Mouse (Mus musculus) limb, embryonic 13.5 days (tissue): Measurements from ENCODE around the gene Tbc1d22a. TPM values are rescaled to one million over a fixed set of nuclear protein-coding genes. Genes with fewer than 3 reads are reported as not detected.
"Not testable (repeated sequence)": the region's sequence is repeated elsewhere in the genome, so short reads cannot be mapped to it uniquely, and the experiment has no call there.

Experiments used
- ATAC-seq: fragments of 200-750 bp; cut with Nextera tagmentation; 2 replicates; pipeline ENCODE4 v1.8.0; 2017; ENCODE audit warnings: low read depth, moderate number of reproducible peaks, moderate TSS enrichment; ENCODE audit not compliant: low FRiP score
- H3K27ac ChIP-seq: fragments of 300-500 bp; sonication (generic); 2 replicates; pipeline ENCODE4 v1.5.1; 2015; ENCODE audit warnings: inconsistent platforms, mild to moderate bottlenecking, moderate library complexity
- H3K27me3 ChIP-seq: fragments of 300-500 bp; sonication (generic); 2 replicates; pipeline ENCODE4 v1.6.1; 2015; ENCODE audit warnings: mild to moderate bottlenecking, inconsistent platforms
- H3K36me3 ChIP-seq: fragments of 300-500 bp; sonication (generic); 2 replicates; pipeline ENCODE4 v1.6.1; 2015; ENCODE audit warnings: inconsistent platforms, mild to moderate bottlenecking, moderate library complexity
- H3K4me1 ChIP-seq: fragments of 300-500 bp; sonication (generic); 2 replicates; pipeline ENCODE4 v1.6.1; 2015; ENCODE audit warnings: inconsistent platforms
- H3K4me2 ChIP-seq: fragments of 300-500 bp; sonication (generic); replicated peaks from 2 replicates; pipeline ENCODE4 v1.6.1; 2015; ENCODE audit warnings: inconsistent platforms, mild to moderate bottlenecking, moderate library complexity
- H3K4me3 ChIP-seq: fragments of 300-500 bp; sonication (generic); 2 replicates; pipeline ENCODE4 v1.5.1; 2015; ENCODE audit warnings: moderate library complexity, mild to moderate bottlenecking, inconsistent platforms
- H3K9ac ChIP-seq: fragments of 300-500 bp; sonication (generic); 2 replicates; pipeline ENCODE4 v1.6.1; 2015; ENCODE audit warnings: mild to moderate bottlenecking, inconsistent platforms
- H3K9me3 ChIP-seq: fragments of 300-500 bp; sonication (generic); 2 replicates; pipeline ENCODE4 v1.6.1; 2016; ENCODE audit warnings: inconsistent platforms
- WGBS: fragments of 180-500 bp; shearing (Covaris S2); methylation state at CpG from one replicate; pipeline ENCODE4 v1.1.7; 2015; 5-methylcytosine and 5-hydroxymethylcytosine counted together
- polyA plus RNA-seq: library from polyadenylated mRNA; unstranded; fragments of >200 nt; fragmentation: Nextera tagmentation; extraction: Ambion mirVana; gene quantifications from 2 replicates; pipeline ENCODE4 v1.2.1, GENCODE M21; 2015

The Tbc1d22a gene
- polyA plus RNA-seq, 1 experiment from 2014 or later = 12.5 TPM

- Histone ChIP-seq H3K36me3 (no peaks in the 10 kb centered on the region), H3K4me2 (no peak overlapping the region), H3K27me3 (no peaks in the 10 kb centered on the region), H3K4me1 (peaks cover 6% of the 10 kb centered on the region; the same call in 1 of the 2 replicates), H3K9ac (no peak overlapping the region), H3K9me3 (no peaks in the 10 kb centered on the region), H3K4me3 (no peak overlapping the region), H3K27ac (no peak overlapping the region)
- WGBS = 76% methylated on average over 5 of the region's 5 CpGs
- ATAC-seq = no peak
These were observed 15.2 kb upstream of the Tbc1d22a start for GRCm38 (mm10) chr15:86199052-86199451.

- no peak overlapping the region for H3K4me3 ChIP-seq
- no peak for ATAC-seq
- no peak overlapping the region for H3K4me2 ChIP-seq
- H3K9ac ChIP-seq = no peak overlapping the region
- no peaks in the 10 kb centered on the region for H3K36me3 ChIP-seq
- WGBS = 65% methylated on average over 4 of the region's 4 CpGs
- H3K9me3 ChIP-seq = no peaks in the 10 kb centered on the region
- H3K4me1 ChIP-seq = peaks cover 6% of the 10 kb centered on the region; the same call in 1 of the 2 replicates
- H3K27me3 ChIP-seq = no peaks in the 10 kb centered on the region
- no peak overlapping the region for H3K27ac ChIP-seq
These were observed 14.8 kb upstream of the Tbc1d22a start for GRCm38 (mm10) chr15:86199482-86199881.

GRCm38 (mm10) chr15:86200169-86200568, 14.1 kb upstream of the Tbc1d22a start:
- Histone ChIP-seq H3K27ac (no peak overlapping the region), H3K9me3 (no peaks in the 10 kb centered on the region), H3K36me3 (no peaks in the 10 kb centered on the region), H3K4me2 (no peak overlapping the region), H3K27me3 (no peaks in the 10 kb centered on the region), H3K4me1 (peaks cover 6% of the 10 kb centered on the region; the same call in 1 of the 2 replicates), H3K9ac (no peak overlapping the region), H3K4me3 (no peak overlapping the region)
- 56% methylated on average over 4 of the region's 4 CpGs for WGBS
- no peak for ATAC-seq

GRCm38 (mm10) chr15:86201095-86201494, 13.2 kb upstream of the Tbc1d22a start:
- H3K36me3 ChIP-seq = no peaks in the 10 kb centered on the region
- H3K4me3 ChIP-seq = no peak overlapping the region
- ATAC-seq = no peak
- H3K27me3 ChIP-seq = no peaks in the 10 kb centered on the region
- H3K4me2 ChIP-seq = no peak overlapping the region
- 61% methylated on average over 4 of the region's 4 CpGs for WGBS
- H3K9ac ChIP-seq = no peak overlapping the region
- H3K4me1 ChIP-seq = peaks cover 6% of the 10 kb centered on the region; the same call in 1 of the 2 replicates
- no peaks in the 10 kb centered on the region for H3K9me3 ChIP-seq
- H3K27ac ChIP-seq = no peak overlapping the region

- no peak for ATAC-seq
- no peak overlapping the region for H3K9ac ChIP-seq
- WGBS = 80% methylated on average over 9 of the region's 9 CpGs
- H3K36me3 ChIP-seq = no peaks in the 10 kb centered on the region
- no peaks in the 10 kb centered on the region for H3K9me3 ChIP-seq
- H3K4me3 ChIP-seq = no peak overlapping the region
- H3K4me2 ChIP-seq = no peak overlapping the region
- peaks cover 6% of the 10 kb centered on the region; the same call in 1 of the 2 replicates for H3K4me1 ChIP-seq
- no peak overlapping the region for H3K27ac ChIP-seq
- no peaks in the 10 kb centered on the region for H3K27me3 ChIP-seq
These were observed 12.4 kb upstream of the Tbc1d22a start for GRCm38 (mm10) chr15:86201696-86202330.

GRCm38 (mm10) chr15:86202640-86203039, 11.6 kb upstream of the Tbc1d22a start:
- Histone ChIP-seq H3K9me3 (no peaks in the 10 kb centered on the region), H3K9ac (no peak overlapping the region), H3K36me3 (no peaks in the 10 kb centered on the region), H3K27ac (no peak overlapping the region), H3K27me3 (no peaks in the 10 kb centered on the region), H3K4me1 (peaks cover 6% of the 10 kb centered on the region; the same call in 1 of the 2 replicates), H3K4me2 (no peak overlapping the region), H3K4me3 (no peak overlapping the region)
- WGBS = 40% methylated on average over 6 of the region's 6 CpGs
- ATAC-seq = no peak

- peaks cover 6% of the 10 kb centered on the region; the same call in 1 of the 2 replicates for H3K4me1 ChIP-seq
- H3K9ac ChIP-seq = no peak overlapping the region
- no peaks in the 10 kb centered on the region for H3K36me3 ChIP-seq
- no peaks in the 10 kb centered on the region for H3K9me3 ChIP-seq
- no peaks in the 10 kb centered on the region for H3K27me3 ChIP-seq
- WGBS = 75% methylated on average over 7 of the region's 7 CpGs
- H3K27ac ChIP-seq = no peak overlapping the region
- H3K4me2 ChIP-seq = no peak overlapping the region
- no peak overlapping the region for H3K4me3 ChIP-seq
- no peak for ATAC-seq
These were observed 10.9 kb upstream of the Tbc1d22a start for GRCm38 (mm10) chr15:86203292-86203793.

- 42% methylated on average over 7 of the region's 7 CpGs for WGBS
- Histone ChIP-seq H3K27ac (no peak overlapping the region), H3K4me2 (peak overlapping the region; percentile 38), H3K27me3 (no peaks in the 10 kb centered on the region), H3K4me3 (peak overlapping the region; percentile 18; the same call in 1 of the 2 replicates), H3K9ac (no peak overlapping the region), H3K36me3 (no peaks in the 10 kb centered on the region), H3K9me3 (no peaks in the 10 kb centered on the region), H3K4me1 (peaks cover 6% of the 10 kb centered on the region; the same call in 1 of the 2 replicates)
- no peak for ATAC-seq
These were observed 10.2 kb upstream of the Tbc1d22a start for GRCm38 (mm10) chr15:86203942-86204561.

GRCm38 (mm10) chr15:86205300-86205699, 9.0 kb upstream of the Tbc1d22a start:
- H3K9ac ChIP-seq = no peak overlapping the region
- no peak overlapping the region for H3K4me3 ChIP-seq
- H3K36me3 ChIP-seq = no peaks in the 10 kb centered on the region
- no peak overlapping the region for H3K27ac ChIP-seq
- H3K4me1 ChIP-seq = peaks cover 6% of the 10 kb centered on the region; the same call in 1 of the 2 replicates
- H3K9me3 ChIP-seq = no peaks in the 10 kb centered on the region
- H3K4me2 ChIP-seq = no peak overlapping the region
- 53% methylated on average over 2 of the region's 2 CpGs for WGBS
- no peak for ATAC-seq
- H3K27me3 ChIP-seq = no peaks in the 10 kb centered on the region

- no peaks in the 10 kb centered on the region for H3K27me3 ChIP-seq
- no peak for ATAC-seq
- H3K4me1 ChIP-seq = peaks cover 6% of the 10 kb centered on the region; the same call in 1 of the 2 replicates
- H3K9me3 ChIP-seq = no peaks in the 10 kb centered on the region
- H3K36me3 ChIP-seq = no peaks in the 10 kb centered on the region
- H3K4me2 ChIP-seq = no peak overlapping the region
- H3K4me3 ChIP-seq = no peak overlapping the region
- no peak overlapping the region for H3K27ac ChIP-seq
- WGBS = 67% methylated on average over 4 of the region's 4 CpGs
- no peak overlapping the region for H3K9ac ChIP-seq
These were observed 7.9 kb upstream of the Tbc1d22a start for GRCm38 (mm10) chr15:86206385-86206784.

- H3K4me2 ChIP-seq, ATAC-seq, H3K27ac ChIP-seq, H3K9me3 ChIP-seq, H3K36me3 ChIP-seq, H3K4me3 ChIP-seq, H3K27me3 ChIP-seq, H3K9ac ChIP-seq: not testable (repeated sequence)
- WGBS = 90% methylated on average over 5 of the region's 5 CpGs
- H3K4me1 ChIP-seq = peaks cover 19% of the 10 kb centered on the region
These were observed 2.1 kb upstream of the Tbc1d22a start for GRCm38 (mm10) chr15:86212193-86212592.

GRCm38 (mm10) chr15:86214549-86215201, 416 bp downstream of the Tbc1d22a start:
- no peaks in the 10 kb centered on the region for H3K9me3 ChIP-seq
- peaks cover 19% of the 10 kb centered on the region for H3K4me1 ChIP-seq
- peak overlapping the region; percentile 33; the same call in 1 of the 2 replicates for H3K27ac ChIP-seq
- no peaks in the 10 kb centered on the region for H3K27me3 ChIP-seq
- peak overlapping the region; percentile 92 for H3K4me3 ChIP-seq
- peak overlapping the region; percentile 95 for H3K4me2 ChIP-seq
- no peaks in the 10 kb centered on the region; the same call in 1 of the 2 replicates for H3K36me3 ChIP-seq
- ATAC-seq = no peak; the same call in 1 of the 2 replicates
- peak overlapping the region; percentile 91 for H3K9ac ChIP-seq
- whole genome bisulfite sequencing = 14% methylated on average over 25 of the region's 25 CpGs
